Mouse (Mus musculus) stomach, embryonic 14.5 days (tissue): ENCODE results near the gene Rbfox2. TPM values are rescaled to one million over a fixed set of nuclear protein-coding genes. Genes with fewer than 3 reads are reported as not detected.
A peak's percentile ranks its signal among the peaks of the same experiment; 100 is the strongest.

Experiments used
- ATAC-seq: fragments of 200-750 bp; cut with Nextera tagmentation; 2 replicates; pipeline ENCODE4 v1.8.0; 2017; ENCODE audit warnings: low read depth, moderate TSS enrichment; ENCODE audit not compliant: insufficient number of reproducible peaks, insufficient read depth, low FRiP score
- H3K27ac ChIP-seq: fragments of 300-500 bp; sonication (generic); 2 replicates; pipeline ENCODE4 v1.5.1; 2014; ENCODE audit warnings: mild to moderate bottlenecking, low read length, moderate library complexity, mixed read lengths
- H3K27me3 ChIP-seq: fragments of 300-500 bp; sonication (generic); 2 replicates; pipeline ENCODE4 v1.6.1; 2014; ENCODE audit warnings: low read length, control low read depth, mixed read lengths; ENCODE audit not compliant: control insufficient read depth, insufficient read depth
- H3K36me3 ChIP-seq: fragments of 300-500 bp; sonication (generic); 2 replicates; pipeline ENCODE4 v1.6.1; 2014; ENCODE audit warnings: mild to moderate bottlenecking, control low read depth, low read length, moderate library complexity, mixed read lengths; ENCODE audit not compliant: control insufficient read depth, insufficient read depth
- H3K4me1 ChIP-seq: fragments of 300-500 bp; sonication (generic); 2 replicates; pipeline ENCODE4 v1.6.1; 2014; ENCODE audit warnings: low read length, control low read depth, mixed read lengths; ENCODE audit not compliant: control insufficient read depth, insufficient read depth
- H3K4me2 ChIP-seq: fragments of 300-500 bp; sonication (generic); replicated peaks from 2 replicates; pipeline ENCODE4 v1.6.1; 2014; ENCODE audit warnings: low read depth, low read length, control low read depth
- H3K4me3 ChIP-seq: fragments of 300-500 bp; sonication (generic); 2 replicates; pipeline ENCODE4 v1.5.1; 2014; ENCODE audit warnings: low read depth, low read length, control low read depth
- H3K9ac ChIP-seq: fragments of 300-500 bp; sonication (generic); replicated peaks from 2 replicates; pipeline ENCODE4 v1.6.1; 2014; ENCODE audit warnings: low read depth, mild to moderate bottlenecking, control low read depth, low read length, moderate library complexity, mixed read lengths
- H3K9me3 ChIP-seq: fragments of 300-500 bp; sonication (generic); 2 replicates; pipeline ENCODE4 v1.6.1; 2016; ENCODE audit warnings: low read depth, low read length, control low read depth; ENCODE audit not compliant: control insufficient read depth
- WGBS: fragments of 180-500 bp; shearing (Covaris S2); extraction: QIAGEN DNeasy Blood & Tissue Kit; methylation state at CpG from one replicate; pipeline ENCODE4 v1.1.7; 2014; 5-methylcytosine and 5-hydroxymethylcytosine counted together
- polyA plus RNA-seq: library from polyadenylated mRNA; unstranded; fragments of >200 nt; fragmentation: Nextera tagmentation; extraction: Ambion mirVana; gene quantifications from 2 replicates; pipeline ENCODE4 v1.2.1, GENCODE M21; 2014

Gene Rbfox2
- polyA plus RNA-seq, 1 experiment from 2014 or later: 90.5 TPM

GRCm38 (mm10) chr15:77034526-77034925, 272.3 kb downstream of the Rbfox2 start:
- H3K27ac ChIP-seq: no peak overlapping the region
- no peaks in the 10 kb centered on the region for H3K9me3 ChIP-seq
- H3K4me1 ChIP-seq: peaks cover 32% of the 10 kb centered on the region
- H3K4me2 ChIP-seq: no peak overlapping the region
- no peak for ATAC-seq
- H3K27me3 ChIP-seq: no peaks in the 10 kb centered on the region
- H3K36me3 ChIP-seq: no peaks in the 10 kb centered on the region
- H3K9ac ChIP-seq: no peak overlapping the region
- no peak overlapping the region for H3K4me3 ChIP-seq
- 78% methylated on average over 6 of the region's 6 CpGs for WGBS

- no peak overlapping the region for H3K9ac ChIP-seq
- H3K4me3 ChIP-seq: no peak overlapping the region
- no peak for ATAC-seq
- no peak overlapping the region for H3K4me2 ChIP-seq
- no peaks in the 10 kb centered on the region for H3K36me3 ChIP-seq
- no peaks in the 10 kb centered on the region for H3K9me3 ChIP-seq
- no peaks in the 10 kb centered on the region for H3K27me3 ChIP-seq
- peaks cover 14% of the 10 kb centered on the region for H3K4me1 ChIP-seq
- 58% methylated on average over 3 of the region's 3 CpGs for WGBS
- no peak overlapping the region for H3K27ac ChIP-seq
Measured at GRCm38 (mm10) chr15:77031271-77031670, 275.5 kb downstream of the Rbfox2 start.

- Histone ChIP-seq H3K9me3 (no peaks in the 10 kb centered on the region), H3K36me3 (no peaks in the 10 kb centered on the region), H3K4me1 (no peaks in the 10 kb centered on the region), H3K9ac (no peak overlapping the region), H3K4me2 (no peak overlapping the region), H3K27me3 (no peaks in the 10 kb centered on the region), H3K27ac (no peak overlapping the region; the same call in 1 of the 2 replicates), H3K4me3 (no peak overlapping the region)
- ATAC-seq: peak; percentile 51; the same call in 1 of the 2 replicates
- 24% methylated on average over 7 of the region's 7 CpGs for WGBS
Measured at GRCm38 (mm10) chr15:77029331-77029991, 277.3 kb downstream of the Rbfox2 start.

Other genes starting within 250 kb of the Rbfox2 start
- 2.4 and 2.8 TPM in 2 replicates for gene Apol7a, start 92.1 kb upstream of the Rbfox2 start, polyA plus RNA-seq
- gene Apol9a, start 104.1 kb upstream of the Rbfox2 start, polyA plus RNA-seq: 0.25 TPM in 1 of 2 replicates, not detected in the other
- not detected in 2 replicates for gene Apol7b, start 140.5 kb upstream of the Rbfox2 start, polyA plus RNA-seq
- not detected in 2 replicates for gene Apol10a, start 170.0 kb upstream of the Rbfox2 start, polyA plus RNA-seq
- gene Apol11a, start 201.3 kb upstream of the Rbfox2 start, polyA plus RNA-seq: not detected in 2 replicates
- gene Apol7c, start 226.3 kb upstream of the Rbfox2 start, polyA plus RNA-seq: 0.32 and 0.84 TPM in 2 replicates